Mouse (Mus musculus): ENCODE measurements at regions not wholly inside any gene's neighbourhood (a gene's known extent, or its start where the extent isn't known, plus 50 kb on each side); places are given as distances from the start of the nearest gene placed in this dataset.
A peak's percentile ranks its signal among the peaks of the same experiment; 100 is the strongest.

DNA sequence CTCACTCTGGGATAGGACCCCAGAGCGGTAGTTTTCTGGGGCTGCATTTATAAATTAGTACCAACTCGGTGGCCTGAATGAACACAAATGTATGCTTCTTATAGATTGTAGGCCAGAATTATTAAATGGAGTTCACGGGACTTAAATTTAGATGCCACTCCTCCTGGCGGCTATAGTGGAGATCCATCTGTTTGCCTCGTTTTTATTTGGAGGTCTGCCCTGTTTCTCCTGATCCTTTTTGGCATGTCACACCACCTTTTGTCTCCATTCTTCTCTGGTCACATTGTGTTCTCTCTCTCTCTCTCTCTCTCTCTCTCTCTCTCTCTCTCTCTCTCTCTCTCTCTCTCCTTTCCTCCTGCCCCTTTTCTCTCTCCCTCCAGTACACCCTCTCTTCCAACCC lies 217.5 kb downstream of the Pik3r1 start:
- Histone ChIP-seq H3K36me3 (no peaks in the 10 kb centered on the region), H3K4me1 (peaks cover 27% of the 10 kb centered on the region), H3K27ac (replicated peaks) (no peak overlapping the region), H3K27me3 (ENCODE audit: low read depth, poor library complexity, severe bottlenecking) (no peaks in the 10 kb centered on the region), H3K9me3 (replicated peaks) (no peaks in the 10 kb centered on the region), H3K4me3 (no peak overlapping the region)
- 77% methylated on average over 5 of the region's 5 CpGs for WGBS
- no peak for DNase-seq (ENCODE audit: low spot score)

DNA sequence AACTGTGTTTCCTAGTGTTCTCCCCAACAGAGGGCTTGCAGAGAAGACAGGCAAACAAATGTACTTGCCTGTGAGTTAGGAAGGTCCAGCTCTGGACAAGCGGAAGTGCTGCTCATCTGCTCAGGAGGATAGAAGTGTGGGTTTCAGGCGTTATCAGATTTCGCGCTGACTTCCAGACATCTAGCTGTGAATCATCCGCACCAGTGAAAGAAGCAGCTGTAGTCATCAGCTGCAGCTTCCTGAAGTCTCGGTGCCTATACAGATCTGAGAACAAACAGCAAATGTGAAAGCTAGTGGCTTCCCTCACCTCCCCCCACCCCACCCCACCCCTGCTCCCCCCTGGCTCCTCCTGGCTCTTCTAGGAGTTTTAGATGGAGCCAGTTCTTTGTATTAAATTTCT lies 220.1 kb downstream of the Pik3r1 start:
- WGBS, result 59% methylated on average over 6 of the region's 6 CpGs
- H3K36me3 ChIP-seq, result no peaks in the 10 kb centered on the region
- no peaks in the 10 kb centered on the region for H3K9me3 ChIP-seq (replicated peaks)
- no peak overlapping the region for H3K27ac ChIP-seq (replicated peaks)
- no peaks in the 10 kb centered on the region for H3K27me3 ChIP-seq (ENCODE audit: low read depth, poor library complexity, severe bottlenecking)
- DNase-seq (ENCODE audit: low spot score), result no peak
- H3K4me1 ChIP-seq, result peaks cover 19% of the 10 kb centered on the region
- H3K4me3 ChIP-seq, result no peak overlapping the region

DNA sequence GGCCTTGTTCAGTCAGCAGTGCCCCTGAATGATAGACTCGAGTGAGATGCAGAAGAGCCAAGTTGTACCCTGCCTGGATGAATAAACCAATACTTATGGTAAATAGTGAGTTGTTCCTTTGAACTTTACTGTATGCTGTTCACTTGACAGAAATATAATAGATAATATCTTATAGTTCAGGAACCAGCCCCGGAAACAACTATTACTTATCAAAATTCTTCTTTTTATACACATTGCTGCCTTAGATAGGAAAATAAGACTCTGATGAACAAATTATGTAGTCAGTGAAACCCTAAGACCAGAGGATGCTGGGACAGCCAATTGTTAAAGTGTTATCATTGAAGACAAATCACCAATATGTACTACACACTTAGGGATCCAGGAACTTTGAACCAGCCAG lies 220.7 kb downstream of the Pik3r1 start:
- Histone ChIP-seq H3K27ac (replicated peaks) (no peak overlapping the region), H3K4me1 (peaks cover 19% of the 10 kb centered on the region), H3K36me3 (no peaks in the 10 kb centered on the region), H3K9me3 (replicated peaks) (no peaks in the 10 kb centered on the region), H3K4me3 (no peak overlapping the region), H3K27me3 (ENCODE audit: low read depth, poor library complexity, severe bottlenecking) (no peaks in the 10 kb centered on the region)
- 88% methylated on average over 2 of the region's 2 CpGs for WGBS
- DNase-seq (ENCODE audit: low spot score), result no peak

DNA sequence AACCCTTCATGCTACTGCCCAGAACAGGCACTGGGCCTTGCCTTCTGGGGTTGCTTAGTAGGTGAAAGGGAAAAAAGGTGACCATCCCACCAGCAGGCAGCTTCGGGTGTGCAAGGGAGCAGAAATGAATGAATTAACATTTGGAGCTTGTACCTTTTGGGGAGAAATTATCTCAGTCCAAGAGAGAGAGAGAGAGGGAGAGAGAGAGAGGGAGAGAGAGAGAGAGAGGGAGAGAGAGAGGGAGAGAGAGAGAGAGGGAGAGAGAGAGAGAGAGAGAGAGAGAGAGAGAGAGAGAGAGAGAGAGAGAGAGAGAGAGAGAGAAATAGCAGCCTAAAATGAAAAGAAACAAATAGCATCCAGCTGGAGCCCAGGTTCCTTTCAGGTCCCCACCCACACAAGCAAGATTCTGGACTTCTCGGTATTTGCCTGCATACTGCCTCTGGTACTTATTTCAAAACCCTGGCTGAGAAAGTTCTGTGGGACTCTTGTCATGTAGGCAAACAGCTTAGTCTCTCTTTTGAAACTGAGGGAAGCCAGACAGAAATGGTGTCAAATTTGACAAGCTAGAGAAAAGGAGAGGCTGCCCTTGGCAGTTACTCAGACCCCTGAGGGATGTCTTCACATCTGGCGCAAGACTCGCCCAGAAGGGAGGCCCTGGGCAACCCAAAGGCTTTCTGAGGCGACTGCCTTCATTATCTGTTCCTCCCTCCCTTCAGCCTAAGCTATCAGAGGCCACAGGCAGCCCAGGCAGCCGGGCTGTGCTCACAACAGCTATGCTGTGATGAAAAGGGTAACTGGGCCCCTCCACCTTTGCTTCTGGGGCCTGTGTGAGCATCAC lies 222.5 kb downstream of the Pik3r1 start:
- H3K27ac ChIP-seq (replicated peaks), result peak overlapping the region; percentile 57
- WGBS, result 43% methylated on average over 6 of the region's 6 CpGs
- no peak overlapping the region for H3K4me3 ChIP-seq
- H3K36me3 ChIP-seq, result no peaks in the 10 kb centered on the region
- no peaks in the 10 kb centered on the region for H3K9me3 ChIP-seq (replicated peaks)
- no peak for DNase-seq (ENCODE audit: low spot score)
- H3K4me1 ChIP-seq, result peaks cover 25% of the 10 kb centered on the region
- no peaks in the 10 kb centered on the region for H3K27me3 ChIP-seq (ENCODE audit: low read depth, poor library complexity, severe bottlenecking)

DNA sequence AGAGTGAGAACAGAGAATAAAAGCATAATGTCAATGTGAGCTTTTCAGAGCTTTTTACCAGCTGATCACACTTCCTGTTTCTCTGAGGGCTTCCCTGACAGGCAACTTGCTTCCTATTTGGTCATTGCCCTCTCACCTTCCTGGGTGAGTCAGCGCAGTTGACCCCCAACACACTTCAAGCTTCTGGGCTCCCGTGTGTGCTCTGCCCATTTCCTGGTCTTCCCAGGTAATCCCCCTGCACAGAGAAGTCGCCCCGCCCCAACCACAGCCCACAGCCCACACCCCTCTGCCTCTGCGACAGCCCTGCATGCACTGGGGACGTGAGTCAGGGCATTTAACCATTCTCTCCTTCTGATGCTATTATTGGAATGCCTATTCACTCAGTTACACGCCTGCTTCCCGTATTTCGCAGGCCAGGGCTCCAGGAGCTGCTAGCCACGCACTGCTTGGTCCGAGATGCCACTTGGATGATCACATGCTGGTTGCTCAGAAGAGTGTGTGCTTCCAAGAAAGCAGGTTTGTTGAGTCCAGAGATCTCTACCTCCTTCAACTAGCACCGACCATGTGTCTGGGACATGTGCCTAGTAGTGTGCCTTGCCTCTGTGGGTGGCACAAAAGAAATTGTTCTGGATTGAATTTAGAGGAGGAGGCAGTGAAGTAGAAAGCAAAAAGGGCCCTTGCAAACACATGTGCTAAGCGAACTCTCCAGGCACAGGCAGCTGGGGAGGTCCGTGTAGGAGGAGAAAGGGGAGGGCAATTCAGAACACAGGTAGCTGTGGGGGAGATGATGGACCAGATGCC lies 227.4 kb downstream of the Pik3r1 start:
- 60% methylated on average over 14 of the region's 14 CpGs for WGBS
- no peak for DNase-seq (ENCODE audit: low spot score)
- H3K27ac ChIP-seq (replicated peaks), result no peak overlapping the region

DNA sequence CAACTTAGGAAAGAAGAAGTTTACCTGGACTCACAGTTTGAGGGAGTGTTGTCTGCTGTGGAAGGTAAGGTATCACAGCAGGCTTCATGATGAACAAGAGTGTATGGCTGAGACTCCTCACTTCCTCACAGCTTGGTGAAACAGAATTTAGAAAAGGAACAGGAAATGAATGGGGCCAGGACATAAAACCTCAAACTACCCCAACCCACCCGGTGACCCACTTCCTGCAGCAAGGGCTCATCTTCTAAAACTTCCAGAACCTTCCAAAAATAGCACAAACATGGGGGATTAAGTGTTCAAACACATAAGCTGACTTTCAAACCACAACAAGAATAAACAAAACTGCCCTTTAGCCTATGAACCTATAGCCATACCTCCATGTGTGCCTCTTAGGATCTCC lies 229.9 kb downstream of the Pik3r1 start:
- H3K36me3 ChIP-seq, result no peaks in the 10 kb centered on the region
- no peak for DNase-seq (ENCODE audit: low spot score)
- H3K27me3 ChIP-seq (ENCODE audit: low read depth, poor library complexity, severe bottlenecking), result no peaks in the 10 kb centered on the region
- no peak overlapping the region for H3K4me3 ChIP-seq
- peaks cover 46% of the 10 kb centered on the region for H3K4me1 ChIP-seq
- no peak overlapping the region for H3K27ac ChIP-seq (replicated peaks)
- WGBS, result 86% methylated on average over 1 of the region's 1 CpGs
- no peaks in the 10 kb centered on the region for H3K9me3 ChIP-seq (replicated peaks)

More for the DNA sequence above, 227.4 kb downstream of the Pik3r1 start:
- Histone ChIP-seq H3K9me3 (replicated peaks) (no peaks in the 10 kb centered on the region), H3K4me3 (no peak overlapping the region), H3K4me1 (peaks cover 32% of the 10 kb centered on the region), H3K27me3 (ENCODE audit: low read depth, poor library complexity, severe bottlenecking) (no peaks in the 10 kb centered on the region), H3K36me3 (no peaks in the 10 kb centered on the region)

DNA sequence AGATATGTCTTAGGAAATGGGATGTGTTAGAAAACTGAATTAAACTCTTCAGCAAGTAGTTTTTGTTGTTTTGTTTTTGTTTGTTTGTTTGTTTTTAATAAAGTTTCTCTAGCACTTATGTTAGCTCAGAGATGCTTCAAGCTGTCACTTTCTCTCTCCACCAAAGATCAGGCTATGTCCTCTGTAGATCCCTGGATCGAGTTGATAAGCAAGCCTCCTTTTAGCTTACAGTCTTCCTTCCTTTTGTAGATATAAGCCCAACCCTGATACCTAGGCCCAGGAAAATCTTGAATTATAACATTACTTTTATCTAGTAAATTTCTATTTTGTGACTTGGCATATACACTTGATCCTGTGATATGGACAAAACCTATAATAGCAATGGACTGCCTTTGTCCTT lies 232.0 kb downstream of the Pik3r1 start:
- WGBS, result 88% methylated on average over 1 of the region's 1 CpGs
- Histone ChIP-seq H3K4me1 (peaks cover 38% of the 10 kb centered on the region), H3K9me3 (replicated peaks) (no peaks in the 10 kb centered on the region), H3K4me3 (no peak overlapping the region), H3K36me3 (no peaks in the 10 kb centered on the region), H3K27ac (replicated peaks) (no peak overlapping the region), H3K27me3 (ENCODE audit: low read depth, poor library complexity, severe bottlenecking) (no peaks in the 10 kb centered on the region)
- no peak for DNase-seq (ENCODE audit: low spot score)

DNA sequence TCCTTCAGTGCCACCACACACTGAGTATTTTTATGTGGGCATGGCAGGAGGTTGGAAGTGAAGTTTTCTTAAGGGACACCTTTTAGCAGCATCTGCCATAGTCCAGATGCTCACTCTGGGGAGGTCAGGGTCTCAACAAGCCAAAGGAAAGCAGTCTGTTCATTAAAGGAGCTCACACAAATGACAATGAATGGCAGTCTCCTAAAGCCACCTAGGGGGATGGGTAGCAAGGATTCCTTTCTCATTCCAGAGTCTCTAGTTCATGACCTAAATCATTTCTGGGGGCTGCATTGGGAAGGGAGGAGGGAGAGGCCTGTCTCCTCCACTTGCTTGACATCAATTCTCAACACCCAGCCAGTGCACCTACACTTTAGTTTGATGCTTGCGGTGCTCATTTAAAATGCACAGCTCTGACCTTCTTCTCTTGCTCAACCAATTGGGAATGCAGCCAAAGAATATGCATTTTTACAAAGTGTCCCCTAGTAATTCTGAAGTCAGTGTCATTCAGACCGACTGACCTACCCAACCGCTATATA lies 232.6 kb downstream of the Pik3r1 start:
- Histone ChIP-seq H3K9me3 (replicated peaks) (no peaks in the 10 kb centered on the region), H3K4me3 (no peak overlapping the region), H3K27ac (replicated peaks) (0 out of 2 replicates have a peak overlapping the region, but pooled peaks have one; percentile 2), H3K27me3 (ENCODE audit: low read depth, poor library complexity, severe bottlenecking) (no peaks in the 10 kb centered on the region), H3K36me3 (no peaks in the 10 kb centered on the region), H3K4me1 (peaks cover 32% of the 10 kb centered on the region)
- 86% methylated on average over 3 of the region's 3 CpGs for WGBS
- no peak for DNase-seq (ENCODE audit: low spot score)

DNA sequence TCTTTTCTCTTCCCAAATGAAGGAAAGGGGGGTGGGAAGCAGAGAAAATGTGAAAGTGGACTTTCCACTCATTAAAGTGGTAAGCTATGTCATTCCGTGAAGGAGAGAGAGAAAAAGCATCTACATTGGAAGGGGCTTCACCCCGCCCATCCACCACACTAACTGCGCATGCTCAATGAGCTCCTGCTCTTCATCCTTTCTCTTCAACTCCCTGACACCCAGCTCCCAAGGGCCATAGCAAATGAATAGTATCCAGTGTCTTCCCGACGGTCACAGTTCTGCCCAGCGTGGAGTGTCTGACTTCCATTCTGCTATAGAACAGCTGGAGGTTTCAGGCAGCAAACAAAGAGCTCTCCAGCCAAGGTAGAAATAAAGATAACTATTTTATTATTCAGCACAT lies 233.5 kb downstream of the Pik3r1 start:
- no peaks in the 10 kb centered on the region for H3K36me3 ChIP-seq
- no peaks in the 10 kb centered on the region for H3K27me3 ChIP-seq (ENCODE audit: low read depth, poor library complexity, severe bottlenecking)
- no peaks in the 10 kb centered on the region for H3K9me3 ChIP-seq (replicated peaks)
- peaks cover 25% of the 10 kb centered on the region for H3K4me1 ChIP-seq
- WGBS, result 44% methylated on average over 6 of the region's 6 CpGs
- peak overlapping the region; percentile 2; the same call in 1 of the 2 replicates for H3K27ac ChIP-seq (replicated peaks)
- DNase-seq (ENCODE audit: low spot score), result no peak
- no peak overlapping the region for H3K4me3 ChIP-seq

DNA sequence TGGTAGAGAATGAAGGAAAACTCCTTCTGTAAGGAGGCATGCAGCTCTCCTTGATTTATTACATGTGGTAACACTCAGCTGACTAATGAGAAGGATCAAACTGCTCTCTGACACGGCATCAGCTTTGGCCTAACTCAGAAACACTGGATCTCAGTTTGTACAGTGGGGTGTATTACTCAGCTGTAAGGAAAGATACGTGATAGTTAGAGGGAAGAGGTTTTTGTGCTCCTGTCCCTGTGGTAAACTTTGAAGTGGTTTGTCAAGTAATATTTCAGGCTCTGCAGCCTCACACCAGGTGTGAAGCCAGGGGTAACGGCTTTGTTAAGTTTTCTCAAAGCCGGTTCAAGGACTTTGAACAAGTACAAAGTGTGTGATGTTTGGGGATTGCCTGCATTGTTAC lies 235.1 kb downstream of the Pik3r1 start:
- no peaks in the 10 kb centered on the region for H3K9me3 ChIP-seq (replicated peaks)
- no peak for DNase-seq (ENCODE audit: low spot score)
- H3K4me3 ChIP-seq, result no peak overlapping the region
- H3K27me3 ChIP-seq (ENCODE audit: low read depth, poor library complexity, severe bottlenecking), result no peaks in the 10 kb centered on the region
- WGBS, result 86% methylated on average over 4 of the region's 4 CpGs
- no peaks in the 10 kb centered on the region for H3K36me3 ChIP-seq
- peaks cover 18% of the 10 kb centered on the region for H3K4me1 ChIP-seq
- no peak overlapping the region for H3K27ac ChIP-seq (replicated peaks)

DNA sequence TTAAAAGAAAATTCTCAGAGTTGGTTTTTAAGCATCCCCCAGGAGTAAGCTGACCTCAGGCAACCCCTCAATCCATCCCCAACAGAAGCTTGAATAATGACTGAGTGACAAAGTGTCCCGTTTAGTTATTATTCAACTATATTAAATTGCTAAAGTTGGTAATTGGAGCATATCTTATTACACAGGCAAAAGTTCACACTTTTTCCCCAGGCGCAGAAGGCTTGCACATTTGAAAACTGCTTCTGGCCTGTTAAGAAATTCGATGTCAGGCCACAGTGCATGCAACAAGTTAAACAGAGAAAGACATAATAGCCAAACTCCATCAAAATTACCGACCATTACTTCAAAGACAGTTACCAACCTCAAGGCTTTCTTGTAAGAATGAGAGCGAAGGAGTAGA lies 240.3 kb downstream of the Pik3r1 start:
- no peaks in the 10 kb centered on the region for H3K27me3 ChIP-seq (ENCODE audit: low read depth, poor library complexity, severe bottlenecking)
- H3K36me3 ChIP-seq, result no peaks in the 10 kb centered on the region
- no peak for DNase-seq (ENCODE audit: low spot score)
- H3K4me1 ChIP-seq, result no peaks in the 10 kb centered on the region
- WGBS, result 90% methylated on average over 5 of the region's 5 CpGs
- H3K27ac ChIP-seq (replicated peaks), result no peak overlapping the region
- H3K4me3 ChIP-seq, result no peak overlapping the region
- no peaks in the 10 kb centered on the region for H3K9me3 ChIP-seq (replicated peaks)

DNA sequence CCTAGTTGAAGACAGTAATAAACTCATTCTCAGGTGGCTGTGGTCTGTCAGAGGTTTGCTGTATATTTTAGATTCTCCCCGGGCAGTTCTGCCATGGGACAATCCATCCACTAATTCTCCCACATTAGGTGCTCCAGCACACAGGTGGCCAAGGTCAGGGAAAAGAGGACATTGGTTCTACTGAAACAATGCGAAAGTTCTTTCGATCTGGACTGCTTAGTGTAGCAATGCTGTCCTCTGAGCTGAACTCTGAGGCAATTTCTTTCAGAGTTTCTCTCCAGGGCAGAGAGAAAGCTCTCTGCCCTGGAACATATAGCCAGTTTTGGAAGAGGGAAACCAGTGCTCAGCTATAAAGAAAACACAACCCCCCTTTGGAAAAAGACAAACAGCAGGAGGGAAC lies 243.2 kb downstream of the Pik3r1 start:
- Histone ChIP-seq H3K4me3 (no peak overlapping the region), H3K27ac (replicated peaks) (no peak overlapping the region), H3K9me3 (replicated peaks) (no peaks in the 10 kb centered on the region), H3K36me3 (no peaks in the 10 kb centered on the region), H3K4me1 (no peaks in the 10 kb centered on the region), H3K27me3 (ENCODE audit: low read depth, poor library complexity, severe bottlenecking) (no peaks in the 10 kb centered on the region)
- DNase-seq (ENCODE audit: low spot score), result no peak
- WGBS, result 91% methylated on average over 3 of the region's 3 CpGs

DNA sequence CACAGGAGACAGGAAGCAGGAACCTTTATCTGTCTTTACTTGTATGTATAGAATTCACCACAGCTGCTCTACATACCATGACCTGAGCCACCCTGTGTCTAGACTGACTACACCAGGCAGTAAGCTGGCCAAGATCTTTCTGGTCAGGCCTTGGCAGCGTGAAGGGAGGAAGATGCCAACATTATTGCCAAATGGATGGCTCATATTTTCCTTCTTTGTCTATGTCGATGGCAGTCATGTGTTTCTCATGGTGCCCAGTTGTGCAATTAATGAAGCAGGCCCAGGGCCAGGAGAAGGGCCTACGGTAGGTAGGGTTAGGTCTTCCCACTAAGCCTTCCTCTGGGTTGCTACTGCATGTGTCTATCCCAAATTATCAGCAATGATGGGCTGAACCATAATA lies 243.8 kb downstream of the Pik3r1 start:
- Histone ChIP-seq H3K4me3 (no peak overlapping the region), H3K4me1 (no peaks in the 10 kb centered on the region), H3K27ac (replicated peaks) (no peak overlapping the region), H3K36me3 (no peaks in the 10 kb centered on the region), H3K27me3 (ENCODE audit: low read depth, poor library complexity, severe bottlenecking) (no peaks in the 10 kb centered on the region), H3K9me3 (replicated peaks) (no peaks in the 10 kb centered on the region)
- no peak for DNase-seq (ENCODE audit: low spot score)
- 91% methylated on average over 3 of the region's 3 CpGs for WGBS

Measured in midbrain, embryonic 10.5 days (tissue).